Mouse (Mus musculus) ovary, postnatal 10 days (tissue): ENCODE measurements around the gene Prokr1.

Experiments used
- DNase-seq: peaks from one replicate; pipeline ENCODE4 v3.0.0; 2022; ENCODE audit warnings: low spot score

Prokr1 gene

GRCm38 (mm10) chr6:87567686-87568593 is 22.6 kb downstream of the Prokr1 start:
- no peak for DNase-seq

- DNase-seq = no peak
These were observed 25.4 kb downstream of the Prokr1 start for GRCm38 (mm10) chr6:87565166-87565565.

- DNase-seq = no peak
These were observed 26.2 kb downstream of the Prokr1 start for GRCm38 (mm10) chr6:87564356-87564755.

GRCm38 (mm10) chr6:87553724-87554123 is 36.8 kb downstream of the Prokr1 start:
- no peak for DNase-seq

- no peak for DNase-seq
These were observed 38.3 kb downstream of the Prokr1 start for GRCm38 (mm10) chr6:87552054-87552807.

GRCm38 (mm10) chr6:87547836-87548235 is 42.7 kb downstream of the Prokr1 start:
- DNase-seq = no peak

- no peak for DNase-seq
These were observed 43.1 kb downstream of the Prokr1 start for GRCm38 (mm10) chr6:87547431-87547830.

- no peak for DNase-seq
These were observed 45.0 kb downstream of the Prokr1 start for GRCm38 (mm10) chr6:87545331-87546217.

GRCm38 (mm10) chr6:87542027-87542426 is 48.5 kb downstream of the Prokr1 start:
- no peak for DNase-seq

GRCm38 (mm10) chr6:87541171-87541571 is 49.4 kb downstream of the Prokr1 start:
- DNase-seq = no peak

GRCm38 (mm10) chr6:87538376-87539270 is 51.9 kb downstream of the Prokr1 start:
- DNase-seq = no peak

GRCm38 (mm10) chr6:87537678-87538077 is 52.9 kb downstream of the Prokr1 start:
- DNase-seq = no peak

- DNase-seq = no peak
These were observed 54.3 kb downstream of the Prokr1 start for GRCm38 (mm10) chr6:87536270-87536669.

GRCm38 (mm10) chr6:87535651-87536050 is 54.9 kb downstream of the Prokr1 start:
- DNase-seq = no peak

GRCm38 (mm10) chr6:87534855-87535575 is 55.5 kb downstream of the Prokr1 start:
- no peak for DNase-seq

GRCm38 (mm10) chr6:87532953-87533710 is 57.4 kb downstream of the Prokr1 start, which contains the start of gene Arhgap25:
Arhgap25 (minus strand) TSS chr6:87533259.
- DNase-seq = no peak

GRCm38 (mm10) chr6:87531456-87532015 is 59.0 kb downstream of the Prokr1 start:
- no peak for DNase-seq

- no peak for DNase-seq
These were observed 60.2 kb downstream of the Prokr1 start for GRCm38 (mm10) chr6:87530386-87530785.
